Comparison of ENCODE assay signal across 8 mouse cellular contexts in genomic region chr7:29155196-29155837, GRCm38 (mm10). TPM values are rescaled to one million over a fixed set of nuclear protein-coding genes. Genes with fewer than 3 reads are reported as not detected.
A peak's percentile ranks its signal among the peaks of the same experiment; 100 is the strongest.
DNase-seq lines count a peak whose midpoint lies in the region; ATAC-seq and TF ChIP-seq lines count a peak whose summit lies in the region.

No protein-coding gene starts in this region.

- TF ChIP-seq POLR2A in cortical plate, adult 2 months (IDR thresholded peaks at IDR 0.05; ENCODE audit: extremely low read depth, insufficient read depth, low read length) = peak; percentile 72

- H3K4me3 ChIP-seq in cortical plate, adult 2 months (ENCODE audit: insufficient read depth, low read length) = peak overlapping the region; percentile 78

- peak; percentile 91 to 96 for DNase-seq in adrenal gland, adult (ENCODE audit: inconsistent age in 2 of 2, low spot score in 1 of 2)
- peak; percentile 85 to 87 for DNase-seq in gastrocnemius, adult 8-10 months (ENCODE audit: low spot score in 2 of 2)
- DNase-seq in induced T-regulatory cell, adult 2 months (ENCODE audit: low read depth) = peak; percentile 91
- DNase-seq in left cerebral cortex, adult 8-10 months (ENCODE audit: low spot score in 2 of 2) = peak; percentile 66 to 89
- peak; percentile 92 for DNase-seq in right cerebral cortex, postnatal 14 days
- peak; percentile 85 to 88 for DNase-seq in urinary bladder, postnatal 36 days (ENCODE audit: low spot score in 2 of 2)

- peak overlapping the region; percentile 93 for H3K27ac ChIP-seq in cortical plate, adult 2 months (ENCODE audit: insufficient read depth, low read length)

- H3K4me1 ChIP-seq in cortical plate, adult 2 months (ENCODE audit: control insufficient read depth, insufficient read depth, low read length) = no peaks in the 10 kb centered on the region

- ATAC-seq in megakaryocyte, adult 5-6 weeks (ENCODE audit: poor library complexity, severe bottlenecking) = peak; percentile 82

- no peak for TF ChIP-seq CTCF in cortical plate, adult 2 months (IDR thresholded peaks at IDR 0.05; ENCODE audit: extremely low read depth, insufficient read depth, low read length)

RNA-seq across cellular contexts. Expression of gene Fam98c, which starts 0.7 kb away (rescaled TPM):
- polyA plus RNA-seq in cortical plate, adult 2 months (2012; rRNA removed) = 62.3 and 66.1 TPM in 2 replicates
- 10 to 100 TPM in 3 of 4 experiments, 1 to 10 TPM in 1; 9.9 to 11.0 (median 10.5) TPM for total RNA-seq in gastrocnemius, adult 8-10 months (2022)
- total RNA-seq in left cerebral cortex, adult 8-10 months (2022) = 10 to 100 TPM; 34.8 to 36.2 (median 35.5) TPM
- 26.5 and 26.7 TPM in 2 replicates for total RNA-seq in megakaryocyte, adult 5-6 weeks (2015)
- 24.0 and 24.2 TPM in 2 replicates for total RNA-seq in megakaryocyte, adult 5-6 weeks (2017)

RNA-seq across cellular contexts. Expression of gene Ggn, which starts 14.7 kb away (rescaled TPM):
- 0.52 and 0.72 TPM in 2 replicates for polyA plus RNA-seq in cortical plate, adult 2 months (2012; rRNA removed)
- under 1 TPM in 3 of 4 experiments, not detected in 1; 0.21 to 0.25 (median 0.24) TPM for total RNA-seq in gastrocnemius, adult 8-10 months (2022)
- total RNA-seq in left cerebral cortex, adult 8-10 months (2022) = 1 to 10 TPM in 1 of 4 experiments, under 1 TPM in 3; 0.54 to 1.7 (median 0.67) TPM
- 0.80 and 0.91 TPM in 2 replicates for total RNA-seq in megakaryocyte, adult 5-6 weeks (2015)
- total RNA-seq in megakaryocyte, adult 5-6 weeks (2017) = 0.29 and 0.81 TPM in 2 replicates

RNA-seq across cellular contexts. Expression of gene Spred3, which starts 14.9 kb away (rescaled TPM):
- polyA plus RNA-seq in cortical plate, adult 2 months (2012; rRNA removed) = 39.6 and 40.7 TPM in 2 replicates
- 1 to 10 TPM; 1.6 to 3.6 (median 2.6) TPM for total RNA-seq in gastrocnemius, adult 8-10 months (2022)
- 10 to 100 TPM; 30.7 to 39.6 (median 38.9) TPM for total RNA-seq in left cerebral cortex, adult 8-10 months (2022)
- total RNA-seq in megakaryocyte, adult 5-6 weeks (2015) = 0.66 and 1.3 TPM in 2 replicates
- 0.77 and 0.94 TPM in 2 replicates for total RNA-seq in megakaryocyte, adult 5-6 weeks (2017)

RNA-seq across cellular contexts. Expression of gene Rasgrp4, which starts 20.7 kb away (rescaled TPM):
- 1.5 and 1.6 TPM in 2 replicates for polyA plus RNA-seq in cortical plate, adult 2 months (2012; rRNA removed)
- total RNA-seq in gastrocnemius, adult 8-10 months (2022) = under 1 TPM; 0.24 to 0.67 (median 0.37) TPM
- total RNA-seq in left cerebral cortex, adult 8-10 months (2022) = 1 to 10 TPM in 2 of 4 experiments, under 1 TPM in 2; 0.68 to 1.3 (median 1.1) TPM
- total RNA-seq in megakaryocyte, adult 5-6 weeks (2015) = 75.1 and 80.4 TPM in 2 replicates
- 25.6 and 58.0 TPM in 2 replicates for total RNA-seq in megakaryocyte, adult 5-6 weeks (2017)

RNA-seq across cellular contexts. Expression of gene Psmd8, which starts 25.2 kb away (rescaled TPM):
- 195 and 198 TPM in 2 replicates for polyA plus RNA-seq in cortical plate, adult 2 months (2012; rRNA removed)
- total RNA-seq in gastrocnemius, adult 8-10 months (2022) = 100 to 1,000 TPM; 168 to 274 (median 229) TPM
- total RNA-seq in left cerebral cortex, adult 8-10 months (2022) = 100 to 1,000 TPM; 118 to 137 (median 127) TPM
- 204 and 215 TPM in 2 replicates for total RNA-seq in megakaryocyte, adult 5-6 weeks (2015)
- 191 and 207 TPM in 2 replicates for total RNA-seq in megakaryocyte, adult 5-6 weeks (2017)

Comparison
In these comparisons a context has a peak if more than half of its experiments do, and no peak if none do; other contexts are left out.
1. Peak in every context shown above with its lines: DNase-seq, ATAC-seq, H3K4me3 ChIP-seq and H3K27ac ChIP-seq.
2. RNA of gene Spred3, which starts 14.9 kb away (total RNA-seq): 30.7 to 39.6 TPM in left cerebral cortex, adult 8-10 months; 1.6 to 3.6 TPM in gastrocnemius, adult 8-10 months and 0.66 to 1.3 TPM in megakaryocyte, adult 5-6 weeks; every median in the first group is over 4 times any median in the second.